Mouse (Mus musculus) myocyte (in vitro differentiated cells): ENCODE results near the gene Sys1. TPM values are rescaled to one million over a fixed set of nuclear protein-coding genes. Genes with fewer than 3 reads are reported as not detected.

Experiments used
- H3K27me3 ChIP-seq: one replicate; pipeline ENCODE4 v1.6.1; 2011; ENCODE audit not compliant: control insufficient read depth, insufficient read depth, insufficient read length
- H3K36me3 ChIP-seq: one replicate; pipeline ENCODE4 v1.6.1; 2011; ENCODE audit not compliant: control insufficient read depth, insufficient read depth
- H3K4me2 ChIP-seq: one replicate; pipeline ENCODE4 v1.6.1; 2011; ENCODE audit warnings: low read depth, control low read depth
- H3K4me3 ChIP-seq: one replicate; pipeline ENCODE4 v1.5.1; 2011; ENCODE audit warnings: mild to moderate bottlenecking, control low read depth, moderate library complexity
- H3K79me2 ChIP-seq: one replicate; pipeline ENCODE4 v1.6.1; 2011; ENCODE audit not compliant: control insufficient read depth, insufficient read depth
- H3ac ChIP-seq: one replicate; pipeline ENCODE4 v1.6.1; 2011; ENCODE audit not compliant: control insufficient read depth, insufficient read length
- CEBPB ChIP-seq: IDR thresholded peaks from 2 replicates; pipeline ENCODE4 v1.6.1; 2011; ENCODE audit warnings: mild to moderate bottlenecking, moderate library complexity; ENCODE audit not compliant: poor library complexity, insufficient read depth, severe bottlenecking
- E2F4 ChIP-seq: IDR thresholded peaks from one replicate; pipeline ENCODE4 v1.6.1; 2011; ENCODE audit warnings: mild to moderate bottlenecking, control low read depth, moderate library complexity; ENCODE audit not compliant: insufficient read depth
- MAX ChIP-seq: IDR thresholded peaks from one replicate; pipeline ENCODE4 v1.6.1; 2011; ENCODE audit warnings: low read depth, mild to moderate bottlenecking, control low read depth
- MYOD1 ChIP-seq, 3 experiments: IDR thresholded peaks; one replicate each; pipeline ENCODE4 v1.6.1; 2011; ENCODE audit warnings: control low read depth in 2 of 3, low read depth in 2 of 3, mild to moderate bottlenecking in 2 of 3, moderate library complexity in 1 of 3; ENCODE audit not compliant: insufficient read length in 2 of 3, control insufficient read depth in 1 of 3
- MYOG ChIP-seq, 3 experiments: IDR thresholded peaks; one replicate each; pipeline ENCODE4 v1.6.1; 2011; ENCODE audit warnings: control low read depth in 2 of 3, low read depth in 2 of 3, mild to moderate bottlenecking in 2 of 3; ENCODE audit not compliant: insufficient read length in 2 of 3, control insufficient read depth in 1 of 3, insufficient read depth in 1 of 3
- POLR2A ChIP-seq: IDR thresholded peaks from one replicate; pipeline ENCODE4 v1.6.1; 2011; ENCODE audit warnings: low read depth, mild to moderate bottlenecking, control low read depth, moderate library complexity; ENCODE audit not compliant: insufficient read length
- POLR2AphosphoS2 ChIP-seq: IDR thresholded peaks from one replicate; pipeline ENCODE4 v1.6.1; 2011; ENCODE audit warnings: low read depth, control low read depth; ENCODE audit not compliant: insufficient read length
- REST ChIP-seq: IDR thresholded peaks from one replicate; pipeline ENCODE4 v1.6.1; 2011; ENCODE audit warnings: mild to moderate bottlenecking, control low read depth, moderate library complexity; ENCODE audit not compliant: insufficient read depth, insufficient read length
- SRF ChIP-seq: IDR thresholded peaks from one replicate; pipeline ENCODE4 v1.6.1; 2011; ENCODE audit warnings: low read depth; ENCODE audit not compliant: control insufficient read depth, insufficient read length
- TCF12 ChIP-seq: IDR thresholded peaks from one replicate; pipeline ENCODE4 v1.6.1; 2011; ENCODE audit warnings: mild to moderate bottlenecking, control low read depth; ENCODE audit not compliant: poor library complexity, insufficient read depth, severe bottlenecking
- TCF3 ChIP-seq: IDR thresholded peaks from one replicate; pipeline ENCODE4 v1.6.1; 2011; ENCODE audit warnings: low read depth, control low read depth; ENCODE audit not compliant: insufficient read length
- USF1 ChIP-seq: IDR thresholded peaks from one replicate; pipeline ENCODE4 v1.6.1; 2011; ENCODE audit warnings: low read depth, mild to moderate bottlenecking, control low read depth, moderate library complexity
- polyA plus RNA-seq: library from polyadenylated mRNA; unstranded; fragments of >200 nt; fragmentation: generic; extraction: Trizol; gene quantifications from one replicate; pipeline ENCODE4 v1.2.1, GENCODE M21; 2012; ENCODE audit warnings: missing spikeins

Gene Sys1
- polyA plus RNA-seq, 1 experiment, result 47.6 TPM

GRCm38 (mm10) chr2:164507811-164508210 is 51.0 kb downstream of the Sys1 start:
- Histone ChIP-seq H3K27me3 (no peaks in the 10 kb centered on the region), H3K36me3 (peaks cover 27% of the 10 kb centered on the region), H3K4me3 (no peak overlapping the region), H3K79me2 (no peaks in the 10 kb centered on the region), H3ac (no peak overlapping the region), H3K4me2 (no peak overlapping the region)
- TF ChIP-seq POLR2A (no peak), MYOD1 (IDR thresholded peaks at IDR 0.05; ENCODE audit: control insufficient read depth in 1 of 3, insufficient read length in 2 of 3, low read depth in 2 of 3) (no peak), USF1 (no peak), REST (no peak), E2F4 (no peak), SRF (no peak), TCF12 (no peak), TCF3 (no peak), MAX (no peak), POLR2AphosphoS2 (no peak), CEBPB (no peak)

DNA sequence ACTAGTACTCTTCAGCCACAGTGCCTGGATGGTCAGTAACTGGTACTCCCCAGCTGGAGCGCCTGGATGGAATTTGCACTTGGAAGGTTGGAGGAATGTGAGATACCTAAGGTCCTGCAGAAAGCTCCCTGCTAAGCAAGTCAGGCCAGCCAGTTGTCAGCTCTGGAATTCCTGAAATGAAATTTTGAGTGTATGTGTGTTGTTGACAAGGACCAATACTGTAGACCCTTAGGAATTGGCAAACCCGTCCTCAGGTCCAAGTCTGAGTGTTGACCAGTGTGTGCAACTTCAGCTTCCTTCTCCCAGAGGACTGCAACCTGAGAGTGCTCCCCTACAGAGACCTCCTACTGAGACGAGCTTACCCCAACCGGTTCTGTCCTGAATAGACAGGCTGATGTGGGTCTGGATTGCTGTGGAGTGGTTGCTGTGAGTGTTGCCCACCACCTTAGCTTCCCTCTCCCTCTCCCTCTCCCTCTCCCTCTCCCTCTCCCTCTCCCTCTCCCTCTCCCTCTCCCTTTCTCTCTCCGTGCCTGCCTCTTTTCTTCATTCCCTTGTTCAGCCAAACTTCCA is 53.9 kb downstream of the Sys1 start:
- Histone ChIP-seq H3K4me2 (no peak overlapping the region), H3ac (no peak overlapping the region), H3K27me3 (no peaks in the 10 kb centered on the region), H3K4me3 (no peak overlapping the region), H3K36me3 (peaks cover 4% of the 10 kb centered on the region), H3K79me2 (no peaks in the 10 kb centered on the region)
- TF ChIP-seq MYOG (IDR thresholded peaks at IDR 0.05; ENCODE audit: control insufficient read depth in 1 of 3, insufficient read depth in 1 of 3, insufficient read length in 2 of 3, low read depth in 2 of 3) (no peak), E2F4 (no peak), MYOD1 (IDR thresholded peaks at IDR 0.05; ENCODE audit: control insufficient read depth in 1 of 3, insufficient read length in 2 of 3, low read depth in 2 of 3) (no peak), TCF12 (no peak), POLR2A (no peak), POLR2AphosphoS2 (no peak), REST (no peak), CEBPB (no peak), SRF (no peak), USF1 (no peak), MAX (no peak)

DNA sequence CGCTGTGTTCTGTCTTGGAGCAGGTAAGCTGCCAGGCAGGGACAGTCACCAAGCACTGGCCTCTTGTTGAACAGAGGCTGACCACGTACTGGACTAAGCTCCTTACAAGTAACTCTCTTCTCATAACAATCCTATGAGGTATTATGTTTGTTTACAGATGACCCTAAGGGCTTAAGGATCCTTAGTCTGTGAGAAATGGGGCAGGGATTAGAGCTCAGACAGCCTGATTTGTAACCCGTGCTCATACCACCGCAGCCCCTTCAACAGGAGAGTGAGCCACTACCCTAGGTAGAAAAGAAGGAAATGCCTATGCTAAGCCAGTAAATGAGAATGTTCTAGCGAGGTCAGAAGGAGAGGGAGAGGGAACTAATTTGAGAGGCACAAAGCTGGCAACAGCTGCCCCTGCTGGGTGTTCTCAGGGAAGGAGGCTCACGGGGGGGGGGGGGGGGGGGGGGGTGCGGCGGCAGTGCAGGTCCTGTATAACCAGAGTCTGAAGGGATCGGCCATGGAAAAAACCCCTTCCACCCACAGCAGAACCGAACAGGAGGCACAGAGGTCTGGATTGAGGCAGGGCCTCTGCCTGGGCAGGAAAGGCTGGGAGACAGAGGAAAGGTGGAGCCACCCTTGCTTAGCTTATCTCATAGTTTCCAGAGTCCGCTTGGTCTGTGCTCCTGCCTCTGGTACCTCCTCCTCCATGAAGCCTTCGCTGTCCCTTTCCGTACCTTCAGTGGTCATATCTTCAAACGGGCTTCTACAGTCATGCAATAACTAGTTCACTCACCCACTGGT is 55.6 kb downstream of the Sys1 start:
- Histone ChIP-seq H3K4me2 (peak overlapping the region; percentile 78), H3ac (no peak overlapping the region), H3K79me2 (no peaks in the 10 kb centered on the region), H3K27me3 (no peaks in the 10 kb centered on the region), H3K36me3 (no peaks in the 10 kb centered on the region), H3K4me3 (no peak overlapping the region)
- TF ChIP-seq POLR2AphosphoS2 (peak; percentile 8), MYOD1 (IDR thresholded peaks at IDR 0.05; ENCODE audit: control insufficient read depth in 1 of 3, insufficient read length in 2 of 3, low read depth in 2 of 3) (peak in 1 of 3 experiments; percentile 10), POLR2A (no peak), TCF3 (no peak)

GRCm38 (mm10) chr2:164513389-164513788 is 56.6 kb downstream of the Sys1 start:
- Histone ChIP-seq H3K36me3 (no peaks in the 10 kb centered on the region), H3K4me3 (no peak overlapping the region), H3K79me2 (no peaks in the 10 kb centered on the region), H3K4me2 (peak overlapping the region; percentile 78), H3K27me3 (no peaks in the 10 kb centered on the region), H3ac (no peak overlapping the region)
- TF ChIP-seq POLR2AphosphoS2 (peak; percentile 34), POLR2A (no peak), USF1 (peak; percentile 9), E2F4 (no peak), REST (no peak), MAX (no peak), TCF3 (peak; percentile 2), SRF (no peak), TCF12 (peak; percentile 13), MYOD1 (IDR thresholded peaks at IDR 0.05; ENCODE audit: control insufficient read depth in 1 of 3, insufficient read length in 2 of 3, low read depth in 2 of 3) (peak in 2 of 3 experiments; percentile 47 to 69), MYOG (IDR thresholded peaks at IDR 0.05; ENCODE audit: control insufficient read depth in 1 of 3, insufficient read depth in 1 of 3, insufficient read length in 2 of 3, low read depth in 2 of 3) (peak in 1 of 3 experiments; percentile 42), CEBPB (peak; percentile 57; the same call in 1 of the 2 replicates)

DNA sequence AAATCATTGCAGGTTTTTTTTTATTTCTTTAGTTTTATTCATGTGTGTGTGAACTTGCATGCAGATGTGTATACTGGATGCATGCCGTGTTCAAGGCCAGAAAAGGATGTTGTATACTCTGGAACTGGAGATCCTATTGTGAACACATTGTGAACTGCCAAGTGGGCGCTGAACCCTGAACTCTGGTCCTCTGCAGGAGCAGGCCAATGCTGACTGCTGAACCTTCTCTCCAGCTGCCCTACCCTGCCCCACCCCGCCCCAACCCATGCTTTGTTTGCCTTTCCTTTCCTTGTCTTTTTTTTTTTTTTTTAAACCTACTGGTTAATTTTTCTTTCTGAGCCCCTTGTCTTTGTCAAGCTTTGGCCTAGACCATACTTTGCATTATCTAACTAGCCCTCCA is 58.2 kb downstream of the Sys1 start:
- Histone ChIP-seq H3K4me3 (no peak overlapping the region), H3K4me2 (no peak overlapping the region), H3K27me3 (no peaks in the 10 kb centered on the region), H3K79me2 (no peaks in the 10 kb centered on the region), H3K36me3 (no peaks in the 10 kb centered on the region), H3ac (no peak overlapping the region)
- no peak for TF ChIP-seq POLR2AphosphoS2
- TF ChIP-seq MYOD1 (IDR thresholded peaks at IDR 0.05; ENCODE audit: control insufficient read depth in 1 of 3, insufficient read length in 2 of 3, low read depth in 2 of 3), result no peak
- TF ChIP-seq REST, result no peak
- TF ChIP-seq USF1, result no peak
- no peak for TF ChIP-seq POLR2A
- no peak for TF ChIP-seq MAX
- TF ChIP-seq E2F4, result no peak
- TF ChIP-seq CEBPB, result no peak
- TF ChIP-seq SRF, result no peak
- no peak for TF ChIP-seq TCF12
- no peak for TF ChIP-seq MYOG (IDR thresholded peaks at IDR 0.05; ENCODE audit: control insufficient read depth in 1 of 3, insufficient read depth in 1 of 3, insufficient read length in 2 of 3, low read depth in 2 of 3)
- TF ChIP-seq TCF3, result no peak
